Mouse (Mus musculus): ENCODE measurements around the gene Ppa2.

Ppa2 gene

GRCm38 (mm10) chr3:133331184-133331866 lies 21.4 kb downstream of the Ppa2 start:
- DNase-seq (ENCODE audit: low spot score in 2 of 2) = no peak

DNA sequence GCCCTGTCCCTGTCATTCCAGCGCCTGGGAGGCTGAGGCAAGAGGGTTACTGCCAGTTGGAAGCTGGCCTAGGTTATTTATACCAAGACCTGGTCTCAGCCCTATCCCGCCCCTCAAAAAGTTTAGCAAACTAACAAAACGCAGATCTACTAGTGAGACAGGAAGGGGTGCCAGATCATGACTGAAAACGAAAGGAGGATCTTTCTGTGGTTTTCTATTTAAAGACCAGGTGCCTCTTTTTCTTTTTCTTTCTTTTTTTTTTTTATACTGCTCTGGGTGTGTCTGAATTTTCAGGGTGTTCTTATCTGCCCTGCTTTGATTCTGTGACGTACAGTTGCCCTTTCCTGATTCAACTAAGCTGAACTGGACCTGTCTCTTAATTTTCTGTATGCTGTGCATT lies 22.4 kb downstream of the Ppa2 start:
- no peak for DNase-seq (ENCODE audit: low spot score in 2 of 2)

DNA sequence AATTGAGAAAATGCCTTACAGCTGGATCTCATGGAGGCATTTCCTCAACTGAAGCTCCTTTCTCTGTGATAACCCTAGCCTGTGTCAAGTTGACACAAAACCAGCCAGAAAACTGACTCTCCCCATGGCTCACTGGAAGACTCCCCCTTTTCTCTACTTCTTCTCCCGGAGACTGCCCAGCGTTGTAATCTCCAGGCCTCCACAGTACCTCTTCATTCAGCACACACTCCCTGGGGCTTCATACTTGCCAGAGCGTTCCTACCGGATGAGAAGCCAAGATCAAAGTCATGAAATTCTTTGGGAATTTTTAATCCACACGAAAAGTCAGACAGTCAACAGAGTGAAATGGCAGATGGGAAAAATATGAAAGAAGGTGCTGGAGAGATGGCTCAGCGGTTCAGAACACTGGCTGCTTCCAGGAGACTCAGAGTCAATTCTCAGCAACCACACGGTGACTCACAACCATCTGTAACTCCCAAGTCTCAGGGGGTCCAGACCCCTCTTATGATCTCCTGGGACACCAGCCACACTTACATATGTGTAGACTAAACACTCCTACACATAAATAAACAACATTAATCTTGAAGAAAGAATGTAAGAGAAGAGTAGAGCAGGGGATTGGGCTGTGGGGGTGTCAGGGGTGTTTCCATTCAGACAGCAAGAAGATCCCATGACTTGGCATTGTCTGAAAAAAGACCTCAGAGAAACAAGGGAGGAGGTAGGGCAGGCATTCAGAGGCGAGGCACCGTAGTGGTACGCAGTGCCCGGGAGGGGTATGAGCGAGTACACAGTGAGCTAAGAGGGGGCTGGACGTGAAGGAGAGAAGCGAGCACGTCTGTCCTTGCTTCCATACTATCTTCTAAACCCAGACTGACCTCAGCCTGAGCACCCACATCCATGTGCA lies 23.6 kb downstream of the Ppa2 start:
- no peak for DNase-seq (ENCODE audit: low spot score in 2 of 2)

DNA sequence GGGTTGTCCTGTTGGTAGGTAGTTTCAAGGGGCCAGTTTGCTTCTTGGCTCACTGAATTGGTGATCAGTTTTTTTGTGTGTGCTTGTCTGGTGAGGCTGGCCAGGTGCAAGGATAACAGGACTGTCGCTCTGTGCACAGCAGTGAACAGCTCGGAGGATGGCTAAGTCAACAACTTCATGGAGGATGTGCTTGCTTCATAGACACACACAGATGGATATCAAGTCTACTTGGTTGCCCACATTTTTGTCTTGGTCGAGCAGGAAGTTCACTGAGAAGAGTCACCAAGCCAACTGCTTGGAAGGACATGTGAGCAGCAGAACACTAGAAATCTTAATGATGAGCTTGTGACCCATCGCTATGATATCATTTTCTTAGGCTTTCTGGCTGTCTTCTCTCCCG lies 24.8 kb downstream of the Ppa2 start:
- DNase-seq (ENCODE audit: low spot score in 2 of 2) = no peak

- no peak for DNase-seq (ENCODE audit: low spot score in 2 of 2)
These were observed 25.3 kb downstream of the Ppa2 start for GRCm38 (mm10) chr3:133335166-133335565.

GRCm38 (mm10) chr3:133336400-133336799 lies 26.5 kb downstream of the Ppa2 start:
- DNase-seq (ENCODE audit: low spot score in 2 of 2) = no peak

DNA sequence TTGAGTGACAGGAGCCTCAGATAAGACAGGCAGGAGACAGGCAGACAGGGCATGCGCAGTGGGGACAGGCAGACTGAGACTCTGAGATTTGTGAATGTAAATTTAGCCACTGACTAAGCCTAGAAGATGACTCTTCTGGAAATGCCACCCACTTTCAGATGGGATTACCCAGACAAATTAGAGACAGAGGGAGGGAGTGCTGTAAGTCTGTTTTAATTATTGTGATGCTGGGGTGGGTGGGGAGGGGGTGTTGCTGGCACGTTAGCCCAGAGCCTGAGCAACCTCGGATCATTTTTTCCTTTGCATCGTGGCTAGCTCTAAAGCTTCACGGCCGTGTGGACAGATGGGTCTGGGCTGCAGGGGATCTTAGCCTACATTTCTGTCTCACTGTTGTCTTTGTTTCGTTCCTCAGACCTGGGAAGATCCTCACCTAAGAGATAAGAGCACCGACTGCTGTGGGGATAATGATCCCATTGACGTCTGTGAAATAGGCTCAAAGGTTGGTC lies 29.0 kb downstream of the Ppa2 start:
- DNase-seq (ENCODE audit: low spot score in 2 of 2) = no peak

DNA sequence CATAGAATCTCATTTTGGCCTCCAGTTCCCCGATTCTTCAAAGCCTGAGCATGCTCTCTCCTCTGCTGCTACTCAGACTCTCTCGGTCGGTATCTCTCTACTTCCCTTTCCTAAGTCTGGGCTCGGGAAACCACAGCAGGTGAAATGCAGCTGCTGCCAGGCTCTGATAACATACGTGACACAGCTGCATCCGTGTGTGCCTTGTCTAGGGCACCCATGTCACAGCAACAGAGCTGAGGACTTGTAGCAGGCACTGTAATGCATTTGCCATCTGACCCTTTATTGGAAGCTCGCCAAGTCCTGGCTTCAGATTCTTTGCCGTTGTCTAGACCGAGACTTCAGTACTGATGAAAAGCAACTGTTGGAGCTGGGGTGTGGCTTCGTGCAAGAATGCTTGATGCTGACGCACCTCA lies 29.5 kb downstream of the Ppa2 start:
- DNase-seq (ENCODE audit: low spot score in 2 of 2) = peak in 1 of 2 experiments; percentile 3

DNA sequence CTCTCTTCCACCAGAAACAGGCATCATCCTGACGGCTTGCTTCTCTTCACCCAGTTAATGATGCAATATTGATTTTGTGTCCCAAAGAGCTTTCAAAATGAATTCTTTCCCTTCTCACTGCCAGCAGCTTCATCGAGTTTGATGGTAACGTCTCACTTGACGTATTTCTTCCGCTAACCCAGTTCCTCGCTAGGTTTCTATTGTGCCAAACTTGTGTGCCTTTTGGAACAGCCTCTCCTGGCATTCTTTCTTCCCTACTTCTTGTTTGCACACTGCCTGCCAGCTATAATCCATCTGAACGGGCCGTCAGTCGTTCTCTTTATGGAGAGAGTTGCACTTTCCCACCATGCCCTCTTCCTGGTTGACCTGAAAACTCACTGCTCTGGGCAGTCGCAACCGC lies 31.2 kb downstream of the Ppa2 start:
- DNase-seq (ENCODE audit: low spot score in 2 of 2) = no peak

DNA sequence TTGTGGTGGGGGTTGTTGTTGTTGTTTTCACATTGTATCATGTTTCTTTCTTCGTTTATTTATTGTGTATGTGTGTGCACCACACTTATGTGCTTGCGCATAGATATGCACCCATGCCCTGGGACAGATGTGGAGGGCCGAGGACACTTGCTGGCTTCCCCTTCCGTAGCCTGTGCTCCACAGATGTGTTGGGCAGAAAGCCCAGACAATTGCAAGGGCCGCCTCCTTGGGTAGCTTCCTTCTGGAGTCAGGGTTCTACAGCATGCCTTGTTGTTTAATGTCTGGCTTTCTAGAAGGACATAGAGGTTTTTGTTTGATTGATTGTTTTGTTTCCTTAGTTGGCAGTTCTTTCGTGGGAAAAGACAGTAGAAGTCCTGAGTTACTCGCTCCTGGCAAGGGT lies 37.6 kb downstream of the Ppa2 start:
- no peak for DNase-seq (ENCODE audit: low spot score in 2 of 2)

- no peak for DNase-seq (ENCODE audit: low spot score in 2 of 2)
These were observed 38.9 kb downstream of the Ppa2 start for GRCm38 (mm10) chr3:133348847-133349246.

GRCm38 (mm10) chr3:133357426-133357974 lies 47.6 kb downstream of the Ppa2 start:
- no peak for DNase-seq (ENCODE audit: low spot score in 2 of 2)

- no peak for DNase-seq (ENCODE audit: low spot score in 2 of 2)
These were observed 48.1 kb downstream of the Ppa2 start for GRCm38 (mm10) chr3:133357977-133358376.

- no peak for DNase-seq (ENCODE audit: low spot score in 2 of 2)
These were observed 51.5 kb downstream of the Ppa2 start for GRCm38 (mm10) chr3:133361406-133361805.

GRCm38 (mm10) chr3:133364138-133364537 lies 54.2 kb downstream of the Ppa2 start:
- no peak for DNase-seq (ENCODE audit: low spot score in 2 of 2)

GRCm38 (mm10) chr3:133366096-133366495 lies 56.2 kb downstream of the Ppa2 start:
- DNase-seq (ENCODE audit: low spot score in 2 of 2) = no peak

GRCm38 (mm10) chr3:133378174-133378573 lies 68.3 kb downstream of the Ppa2 start:
- DNase-seq (ENCODE audit: low spot score in 2 of 2) = no peak

DNA sequence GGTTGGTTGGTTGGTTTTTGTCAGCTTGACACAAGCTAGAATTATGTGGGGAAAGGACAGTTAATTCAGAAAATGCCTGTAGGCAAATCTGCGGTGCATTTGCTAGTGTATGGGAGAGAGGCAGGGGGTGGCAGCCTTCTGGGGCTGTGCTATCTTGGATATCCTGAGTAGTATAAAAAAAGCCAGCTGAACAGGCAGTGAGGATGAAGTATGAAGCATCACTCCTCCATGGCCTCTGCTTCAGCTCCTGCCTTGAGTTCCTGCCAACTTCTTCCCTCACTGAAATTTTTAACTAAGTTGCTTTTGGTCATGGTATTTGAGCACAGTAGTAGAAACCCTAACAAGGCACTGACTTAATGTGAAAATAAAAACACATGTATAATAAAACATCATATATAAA lies 70.1 kb downstream of the Ppa2 start:
- DNase-seq (ENCODE audit: low spot score in 2 of 2) = no peak

DNA sequence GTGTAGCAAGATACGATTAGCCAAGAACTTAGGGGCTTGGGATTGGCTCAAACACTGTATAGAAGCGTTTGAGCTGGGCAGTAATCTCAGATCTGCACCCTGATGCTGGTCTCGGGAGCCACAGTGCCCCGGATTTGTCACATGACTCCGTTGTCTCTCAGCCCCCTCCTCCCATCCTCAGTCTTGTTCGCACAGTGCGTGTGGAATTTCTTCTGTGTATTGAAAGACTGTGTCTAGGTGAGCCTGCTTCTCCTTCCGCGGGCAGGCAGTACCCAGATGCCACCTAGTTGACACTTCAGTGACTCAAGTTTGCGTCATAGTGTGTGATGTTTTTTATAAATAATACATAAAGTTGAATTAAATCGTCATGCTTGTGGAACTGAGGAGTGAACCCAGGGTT lies 71.6 kb downstream of the Ppa2 start:
- no peak for DNase-seq (ENCODE audit: low spot score in 2 of 2)

DNA sequence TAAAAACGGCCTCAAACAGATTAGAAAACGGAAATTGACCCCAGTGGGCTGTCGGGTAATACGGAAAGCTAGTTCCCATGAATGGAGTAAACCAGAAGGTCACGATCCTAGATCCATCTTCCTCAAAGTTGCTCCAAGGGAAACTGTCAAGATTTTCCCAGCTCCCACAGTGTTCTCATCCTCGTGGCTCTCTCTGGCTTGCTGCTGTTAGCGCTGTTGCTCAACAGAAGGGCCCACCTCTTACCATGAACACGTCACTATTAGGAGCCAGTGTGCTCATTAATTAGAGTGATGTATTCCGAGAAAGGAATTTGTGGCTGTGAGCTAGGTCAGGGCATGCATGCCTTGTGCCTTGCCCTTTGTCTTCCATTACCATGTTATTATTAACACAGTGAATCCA lies 72.2 kb downstream of the Ppa2 start:
- no peak for DNase-seq (ENCODE audit: low spot score in 2 of 2)

GRCm38 (mm10) chr3:133384164-133384708 lies 74.3 kb downstream of the Ppa2 start:
- DNase-seq (ENCODE audit: low spot score in 2 of 2) = no peak

DNA sequence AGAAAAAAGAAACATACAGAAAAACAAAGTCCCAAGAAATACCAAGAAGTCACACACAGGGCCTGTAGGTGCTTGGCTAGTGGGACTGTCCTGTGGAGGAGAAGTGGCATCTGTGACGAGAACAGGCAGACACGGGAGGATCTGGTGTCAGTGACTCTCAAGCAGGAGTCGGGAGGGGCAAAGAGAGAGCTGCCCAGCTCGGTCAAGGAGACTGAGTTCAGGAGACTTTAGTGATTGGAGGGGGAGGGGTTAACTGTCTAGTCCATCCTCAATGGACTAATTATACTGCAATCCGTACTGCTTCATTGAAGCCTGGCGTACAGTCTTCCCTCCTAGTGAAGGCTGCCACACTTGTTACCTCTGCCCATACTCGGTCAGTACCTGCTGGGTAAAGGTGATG lies 77.4 kb downstream of the Ppa2 start:
- no peak for DNase-seq (ENCODE audit: low spot score in 2 of 2)

Measured in spleen, postnatal 14 days (tissue).